Mouse (Mus musculus) embryo, embryonic 11 days (tissue): Measurements from ENCODE around the gene Gm6614.
"Not testable (repeated sequence)": the region's sequence is repeated elsewhere in the genome, so short reads cannot be mapped to it uniquely, and the experiment has no call there.

Source experiments
- DNase-seq: peaks from one replicate; pipeline ENCODE4 v3.0.0-alpha.2; 2015

Gm6614 gene

GRCm38 (mm10) chr6:142011364-142011955, at the start of gene Gm6614:
Gene Gm6614 (minus strand): TSS chr6:142011414.
- DNase-seq: no peak

- DNase-seq: not testable (repeated sequence)
These were observed 47.1 kb upstream of the Gm6614 start for GRCm38 (mm10) chr6:142058281-142058680.

- DNase-seq: no peak
These were observed 36.5 kb upstream of the Gm6614 start for GRCm38 (mm10) chr6:142047689-142048088.

DNA sequence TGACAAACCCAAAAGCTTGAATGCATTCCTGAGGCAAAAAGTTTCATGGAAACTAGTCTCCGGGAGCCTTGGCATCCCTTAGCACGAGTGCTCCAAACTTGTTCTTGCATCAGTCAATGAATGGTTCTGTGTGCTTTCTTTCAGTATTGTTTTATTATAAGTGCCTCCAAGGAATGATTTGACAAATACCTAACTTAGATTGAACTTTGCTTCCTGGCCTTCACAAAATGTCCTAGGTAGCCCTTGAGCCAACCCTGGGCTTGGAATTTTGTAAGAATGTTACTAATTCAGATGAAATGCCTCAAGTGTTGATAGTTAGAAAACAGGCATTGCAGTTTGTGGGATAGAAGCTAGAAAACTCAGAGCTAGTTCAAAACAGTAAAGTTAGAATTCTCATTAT, 34.5 kb upstream of the Gm6614 start:
- DNase-seq: no peak

- DNase-seq: no peak
These were observed 30.7 kb upstream of the Gm6614 start for GRCm38 (mm10) chr6:142041896-142042295.

DNA sequence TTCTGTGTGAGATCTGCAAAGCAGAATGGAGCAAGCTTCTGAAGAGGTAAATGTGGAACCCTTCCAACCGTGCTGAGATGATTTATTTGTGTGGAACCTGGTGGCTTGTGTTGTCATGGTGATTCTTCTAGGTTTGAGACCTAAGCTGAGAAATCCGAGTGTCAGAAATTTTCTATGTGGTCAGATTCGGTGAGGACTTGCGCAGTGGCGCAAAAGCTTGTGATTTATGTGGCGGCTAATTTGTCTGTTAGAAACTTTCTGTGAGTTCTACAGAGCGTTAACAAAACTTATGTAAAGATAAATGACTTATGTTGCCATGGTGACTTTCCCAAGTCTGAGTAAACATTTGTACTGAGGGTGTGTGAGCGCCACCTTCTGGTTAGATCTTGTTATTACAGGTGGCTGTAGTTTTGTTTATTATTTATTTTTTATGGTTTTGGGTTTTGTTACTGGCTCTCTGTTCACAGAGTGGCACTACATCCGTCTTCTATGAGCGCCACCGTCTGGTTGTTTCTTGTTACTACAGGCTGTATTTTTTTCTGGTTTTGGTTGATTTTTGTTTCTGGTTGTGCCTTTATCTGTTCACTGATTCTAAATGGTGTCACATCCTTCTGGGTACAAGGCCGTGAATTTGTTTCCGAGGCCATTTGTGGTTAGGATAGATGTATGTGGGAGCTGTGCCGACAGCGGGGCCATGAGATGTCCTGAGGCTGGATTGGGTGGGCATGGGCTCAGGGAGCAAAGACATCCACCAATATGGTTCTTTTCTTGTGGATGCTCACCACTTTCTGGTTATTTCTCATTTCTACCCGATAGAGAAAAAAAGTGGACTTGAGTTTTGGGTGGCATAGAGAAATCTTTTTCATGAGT, 29.3 kb upstream of the Gm6614 start:
- peak; percentile 69 for DNase-seq

GRCm38 (mm10) chr6:142035771-142036170, 24.6 kb upstream of the Gm6614 start:
- no peak for DNase-seq

DNA sequence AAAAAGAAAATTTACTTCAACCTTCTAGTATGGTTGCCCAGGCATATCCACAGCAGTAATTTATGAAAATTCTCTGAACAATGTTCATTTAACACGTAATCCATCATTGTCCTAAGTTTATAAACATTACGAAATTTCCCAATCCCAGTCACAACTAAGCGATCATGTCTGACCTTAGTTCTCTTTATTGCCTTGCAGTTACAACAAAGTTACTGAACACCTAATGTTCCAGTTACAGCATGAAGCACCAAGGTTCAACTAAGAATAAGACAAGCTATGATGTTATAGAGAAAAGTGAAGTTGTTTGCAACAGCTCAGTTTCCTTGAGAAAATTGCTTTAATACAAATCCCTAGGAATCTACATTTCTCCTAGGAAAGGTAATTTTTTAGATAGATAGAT, 10.5 kb upstream of the Gm6614 start:
- DNase-seq: no peak

DNA sequence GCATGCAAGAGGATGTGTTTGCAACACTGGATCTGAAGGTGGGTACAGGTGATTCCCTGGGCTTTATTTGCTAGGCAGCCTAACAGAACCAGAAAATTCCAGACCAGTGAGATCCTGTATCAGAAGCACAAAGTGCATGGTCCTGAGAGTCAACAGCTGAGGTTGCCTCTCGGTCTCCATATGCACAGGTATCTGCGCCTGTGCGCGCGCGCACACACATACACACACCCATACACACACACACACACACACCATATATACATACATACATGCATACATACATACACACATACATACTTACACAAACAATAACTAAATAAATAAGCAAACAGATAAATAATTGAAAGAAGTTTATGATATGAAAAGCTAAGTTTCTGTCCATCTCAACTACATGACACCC, 24.4 kb downstream of the Gm6614 start:
- DNase-seq: no peak

- DNase-seq: no peak
These were observed 26.6 kb downstream of the Gm6614 start for GRCm38 (mm10) chr6:141984644-141985043.

DNA sequence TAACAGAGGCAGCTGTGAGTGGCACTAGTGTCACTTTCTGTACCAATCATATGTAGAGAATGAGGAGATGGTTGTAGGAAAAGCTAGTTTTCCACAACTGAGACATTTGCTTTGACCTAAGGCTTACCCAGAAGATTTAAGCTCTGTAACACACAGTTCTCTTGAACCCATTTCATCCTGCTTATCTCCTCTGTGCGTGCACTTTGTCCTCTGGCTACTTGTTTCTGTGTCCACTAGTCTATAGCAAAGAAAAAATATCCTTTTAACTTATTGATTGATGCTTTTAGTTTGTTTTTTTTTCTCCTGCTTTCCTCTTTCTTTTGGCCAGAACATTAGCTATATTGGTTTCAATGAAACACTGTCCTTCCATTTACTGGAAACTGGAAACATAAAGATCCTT, 48.8 kb downstream of the Gm6614 start:
- DNase-seq: no peak

DNA sequence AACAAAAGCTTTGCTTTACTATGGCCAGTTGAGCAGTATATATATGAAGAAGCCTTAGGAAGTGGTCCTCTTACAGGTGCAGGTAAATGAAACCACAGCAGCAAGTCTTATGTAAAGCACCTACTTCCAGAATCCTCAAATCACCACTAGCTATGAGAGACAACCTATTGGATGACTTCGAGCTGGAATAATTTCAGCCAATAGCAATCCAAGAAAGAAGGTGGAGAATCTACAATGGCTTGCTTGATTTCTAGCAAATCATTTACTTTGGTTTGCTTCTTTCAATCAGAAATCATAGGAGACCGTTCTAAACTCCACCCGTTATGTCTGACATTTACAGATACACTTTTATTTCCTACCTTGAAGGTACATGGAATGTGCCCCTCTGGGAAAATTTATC, 49.4 kb downstream of the Gm6614 start:
- DNase-seq: no peak

GRCm38 (mm10) chr6:141960482-141960881, 50.7 kb downstream of the Gm6614 start:
- DNase-seq: no peak

GRCm38 (mm10) chr6:141946862-141947261, 64.4 kb downstream of the Gm6614 start, which contains the start of gene Slco1a1:
Gene Slco1a1 (minus strand): TSS chr6:141946962.
- no peak for DNase-seq

GRCm38 (mm10) chr6:141940451-141940850, 70.8 kb downstream of the Gm6614 start:
- DNase-seq: no peak
